Mouse (Mus musculus) heart, adult 11 months (tissue): ENCODE data around the gene Trim75.
"Not testable (repeated sequence)": the region's sequence is repeated elsewhere in the genome, so short reads cannot be mapped to it uniquely, and the experiment has no call there.

Experiments
- DNase-seq: peaks from one replicate; pipeline ENCODE4 v3.0.0; 2022

Gene Trim75

DNA sequence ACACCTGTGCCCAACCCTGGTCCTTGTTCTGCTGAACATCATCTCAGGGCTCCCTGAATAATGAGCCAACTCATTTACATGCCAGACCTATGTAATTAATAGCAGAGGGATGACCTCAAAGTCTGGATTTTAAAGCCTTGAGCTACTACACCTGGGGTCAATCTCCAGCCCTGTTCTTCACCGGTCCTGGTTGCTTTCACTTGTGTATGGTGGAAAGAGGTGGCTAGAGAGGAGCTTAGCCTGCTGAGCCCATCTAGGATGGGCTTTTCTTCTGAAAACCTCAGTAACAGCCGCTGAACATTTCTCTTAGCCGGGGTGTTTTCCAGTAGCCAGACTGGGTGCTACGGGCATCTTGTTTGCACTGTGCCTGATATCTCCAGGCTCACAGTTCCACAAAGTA, at the start of gene Trim75:
Gene Trim75, minus strand, starts transcription at position 101 of the 400 bp plus-strand sequence.
- DNase-seq = no peak

DNA sequence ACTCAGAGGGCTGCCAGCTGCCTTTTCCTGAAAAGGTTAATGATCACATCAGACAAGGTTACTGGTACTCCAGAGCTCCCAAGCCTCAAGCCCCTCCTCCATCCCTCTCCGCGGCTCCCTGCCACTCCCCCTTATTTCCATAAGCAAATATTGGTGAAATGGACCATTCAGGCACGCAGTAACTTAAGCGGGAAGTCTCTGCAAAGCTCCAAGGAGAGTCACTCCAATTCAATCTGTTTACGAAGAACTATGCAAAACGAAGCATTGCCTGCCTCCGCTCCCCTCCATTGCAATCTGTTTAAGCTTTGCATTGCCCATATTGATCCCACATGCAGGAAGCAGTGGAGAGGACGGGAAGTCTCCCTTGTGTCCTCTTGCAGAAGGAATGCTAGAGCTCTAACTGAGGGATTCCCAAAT, 49.5 kb upstream of the Trim75 start, which contains the start of gene Apela:
Gene Apela, minus strand, starts transcription at position 220 of the 417 bp plus-strand sequence.
- peak; percentile 64 for DNase-seq

DNA sequence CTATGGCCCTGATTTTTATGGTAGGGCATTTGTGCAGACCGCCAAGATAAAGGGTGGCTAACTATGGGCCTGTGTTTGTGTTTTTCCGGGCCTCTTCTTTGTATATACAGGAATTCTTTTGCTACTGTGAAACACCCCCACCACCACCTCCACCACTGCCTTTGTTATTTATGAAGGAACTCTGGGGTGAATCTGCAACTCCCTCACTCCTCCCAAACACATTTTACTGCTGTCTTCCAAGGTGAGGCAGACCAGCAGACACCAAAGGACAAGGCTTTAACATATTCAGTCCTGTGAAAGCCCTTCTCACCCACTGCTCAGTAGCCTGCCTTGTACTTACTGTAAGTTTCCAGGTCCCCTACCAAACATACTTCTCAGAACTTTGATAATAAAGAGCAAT, 46.5 kb upstream of the Trim75 start:
- peak; percentile 71 for DNase-seq

DNA sequence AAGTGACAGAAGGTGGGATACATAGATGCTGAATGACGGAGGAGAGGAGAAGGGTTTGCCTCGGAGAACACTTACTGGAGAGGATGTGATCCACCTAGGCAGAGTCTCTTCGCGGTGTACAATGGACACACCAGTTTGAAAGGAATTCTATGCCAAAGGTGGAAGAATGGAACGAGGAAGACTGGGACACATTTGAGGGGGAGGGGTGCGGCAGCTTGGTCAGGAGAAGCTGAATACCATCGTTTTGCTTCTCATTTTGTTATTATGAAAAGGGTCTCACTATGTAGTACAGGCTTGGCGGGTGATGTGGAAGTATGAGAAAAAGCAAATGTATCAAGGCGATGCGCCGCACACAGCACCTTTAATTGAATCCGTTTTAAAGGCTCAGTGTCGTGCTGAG, 45.4 kb upstream of the Trim75 start:
- DNase-seq = peak; percentile 69

DNA sequence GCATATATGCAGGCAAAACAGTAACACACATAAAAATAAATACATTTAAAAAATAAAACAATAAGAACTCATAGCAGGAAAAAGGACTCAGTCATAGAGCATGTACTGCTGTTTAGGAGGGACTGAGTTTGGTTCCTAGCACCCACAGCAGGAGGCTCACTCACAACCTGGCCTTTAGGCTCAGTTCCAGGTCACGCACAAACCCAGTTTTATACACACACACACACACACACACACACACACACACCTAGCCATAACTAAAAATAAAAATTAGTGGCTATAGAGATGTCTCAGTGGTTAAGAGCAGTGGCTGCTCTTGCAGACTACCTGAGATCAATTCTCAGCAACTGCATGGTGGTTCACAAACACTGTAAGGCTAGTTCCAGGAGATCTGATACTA, 44.5 kb upstream of the Trim75 start:
- DNase-seq = peak; percentile 51

DNA sequence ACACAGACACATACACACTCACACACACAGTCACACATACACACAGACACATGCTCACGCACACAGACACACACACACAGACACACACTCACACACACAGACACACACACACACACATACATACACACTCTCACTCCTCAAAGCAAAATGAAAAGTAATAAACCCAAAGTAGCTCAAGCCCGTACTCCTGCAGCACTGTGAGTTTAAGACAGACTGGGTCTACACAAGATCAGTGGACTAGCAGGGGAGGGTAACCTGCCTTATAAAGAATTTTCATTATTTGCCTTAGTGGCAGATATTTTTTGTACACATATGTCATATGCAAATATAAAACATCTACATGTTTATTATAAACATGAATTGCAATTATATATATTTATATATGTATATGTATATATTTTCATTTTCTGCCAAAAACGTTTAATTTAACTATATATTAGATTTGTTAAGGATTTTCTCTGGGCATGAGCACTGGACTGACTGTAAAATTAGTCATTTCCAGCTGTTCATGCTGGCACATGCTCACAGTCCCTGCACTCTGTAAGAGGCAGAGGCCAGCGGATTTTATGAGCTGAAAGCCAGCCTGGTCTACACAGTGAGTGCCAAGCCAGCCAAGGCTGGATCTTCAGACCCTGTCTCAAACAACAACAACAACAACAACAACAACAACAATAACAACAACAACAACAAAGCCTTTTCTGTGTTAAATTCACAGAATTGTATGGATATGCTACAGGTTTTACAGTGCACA, 43.3 kb upstream of the Trim75 start:
- DNase-seq = peak; percentile 35

DNA sequence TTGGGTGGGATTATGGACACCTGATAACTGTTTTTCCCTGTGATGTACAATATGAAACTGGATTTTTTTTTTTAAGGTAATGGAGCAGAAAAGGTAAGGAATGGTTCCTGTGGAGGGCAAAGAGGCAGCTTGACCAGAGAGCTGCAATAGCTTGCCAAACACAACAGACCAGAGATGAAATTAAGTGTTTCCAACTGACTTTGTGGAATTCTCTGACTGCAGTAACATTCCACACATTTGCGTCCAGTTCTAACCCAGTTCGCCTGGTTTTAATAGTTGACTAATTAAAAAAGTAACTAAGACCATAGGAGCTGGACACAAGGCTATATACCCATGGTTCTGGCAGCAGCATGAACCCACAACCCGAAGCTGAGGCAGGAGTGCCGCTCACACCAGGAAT, 42.1 kb upstream of the Trim75 start:
- DNase-seq = peak; percentile 70

DNA sequence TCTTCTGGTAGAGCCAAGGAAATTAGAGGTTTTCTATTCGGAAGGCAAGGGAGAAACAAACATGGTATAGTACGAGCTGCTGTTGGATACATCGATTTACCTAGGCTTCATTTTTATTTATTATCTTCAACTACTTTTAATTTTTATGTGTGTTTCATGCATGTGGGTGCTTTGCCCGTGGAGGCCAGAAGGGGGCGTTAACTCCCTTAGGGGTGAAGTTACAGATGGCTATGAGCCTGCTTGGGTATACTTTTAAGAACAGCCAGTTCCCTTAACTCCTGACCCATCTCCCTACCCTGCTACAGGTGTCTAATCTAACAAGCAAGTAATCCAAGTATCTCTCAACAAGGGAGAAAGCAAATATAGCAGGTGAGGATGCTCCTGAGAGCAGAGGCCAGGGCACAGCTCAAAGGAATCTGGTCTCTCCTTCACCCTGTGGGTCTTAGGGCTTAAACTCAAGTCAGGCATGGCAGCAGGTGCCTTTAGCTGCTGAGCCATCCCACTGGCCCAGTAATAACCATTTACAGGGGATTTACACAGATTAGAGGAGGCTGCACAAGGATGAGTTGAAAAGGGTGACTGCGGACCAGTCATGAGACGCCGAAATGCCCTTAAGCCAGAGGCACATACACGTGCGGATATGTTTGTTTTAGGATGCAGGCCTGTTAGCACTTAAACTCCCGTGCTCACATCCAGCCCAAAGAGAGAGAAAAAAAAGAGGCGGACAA, 41.5 kb upstream of the Trim75 start:
- peak; percentile 70 for DNase-seq

DNA sequence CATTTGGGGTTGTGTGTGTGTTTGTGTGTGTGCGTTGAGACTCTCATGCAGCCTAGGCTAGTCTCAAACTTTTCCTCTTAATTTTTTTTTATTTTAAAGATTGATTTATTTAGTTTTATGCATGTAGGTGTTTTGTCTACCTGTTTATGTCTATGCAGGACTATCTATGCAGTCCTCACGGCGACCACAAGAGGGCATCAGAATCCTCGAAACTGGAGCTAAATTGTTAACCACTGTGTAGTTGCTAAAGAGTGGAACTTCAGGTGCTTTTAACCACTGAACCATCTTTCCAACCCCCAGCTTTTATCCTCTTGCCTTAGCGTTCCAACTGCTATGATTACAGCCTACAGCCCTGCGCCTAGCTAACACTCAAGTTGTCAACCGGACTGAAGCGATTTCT, 34.9 kb upstream of the Trim75 start:
- no peak for DNase-seq

DNA sequence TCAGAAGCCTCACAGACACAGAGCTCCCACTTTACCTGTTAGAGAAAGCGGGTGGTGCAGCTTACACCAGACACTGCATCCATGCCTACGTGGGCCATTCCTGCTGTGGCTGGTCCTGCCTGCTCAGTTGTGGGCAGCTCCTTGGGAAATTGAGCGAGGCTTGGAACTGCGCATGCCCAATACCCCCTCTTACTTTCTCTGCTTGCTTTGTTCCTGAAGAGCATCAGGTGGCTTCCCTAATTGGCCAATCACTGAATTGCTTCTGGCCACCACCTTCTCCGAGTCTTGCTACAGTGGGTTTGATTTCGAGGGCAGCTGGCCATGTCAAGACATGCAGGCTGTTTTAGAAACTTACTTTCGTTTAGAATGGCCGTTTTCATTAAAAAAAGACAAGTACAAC, 30.8 kb upstream of the Trim75 start, which contains the start of the genes Trim61 and Trim60:
Gene Trim61, minus strand, starts transcription at position 101 of the 400 bp plus-strand sequence.
Gene Trim60, minus strand, starts transcription at position 162 of the 400 bp plus-strand sequence.
- no peak for DNase-seq

DNA sequence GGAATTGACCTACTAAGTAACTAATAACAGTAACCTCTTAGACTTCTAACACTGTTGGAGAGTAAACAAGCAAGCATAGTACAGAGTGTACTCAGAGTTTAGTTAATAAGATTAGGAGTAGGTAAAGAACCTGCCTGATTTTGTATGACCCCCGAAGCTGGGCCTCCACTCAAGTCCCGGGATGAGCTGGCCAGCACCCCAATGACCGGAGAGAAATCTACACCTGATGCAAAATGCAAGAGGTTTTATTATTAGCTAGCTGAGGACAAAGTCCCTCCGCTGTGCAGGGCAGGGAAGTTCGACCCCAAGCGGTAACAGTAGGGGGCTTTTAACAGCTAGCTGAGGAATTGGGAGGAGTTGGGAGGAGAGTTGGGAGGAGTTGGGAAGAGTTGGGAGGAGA, 20.0 kb upstream of the Trim75 start:
- DNase-seq = not testable (repeated sequence)

DNA sequence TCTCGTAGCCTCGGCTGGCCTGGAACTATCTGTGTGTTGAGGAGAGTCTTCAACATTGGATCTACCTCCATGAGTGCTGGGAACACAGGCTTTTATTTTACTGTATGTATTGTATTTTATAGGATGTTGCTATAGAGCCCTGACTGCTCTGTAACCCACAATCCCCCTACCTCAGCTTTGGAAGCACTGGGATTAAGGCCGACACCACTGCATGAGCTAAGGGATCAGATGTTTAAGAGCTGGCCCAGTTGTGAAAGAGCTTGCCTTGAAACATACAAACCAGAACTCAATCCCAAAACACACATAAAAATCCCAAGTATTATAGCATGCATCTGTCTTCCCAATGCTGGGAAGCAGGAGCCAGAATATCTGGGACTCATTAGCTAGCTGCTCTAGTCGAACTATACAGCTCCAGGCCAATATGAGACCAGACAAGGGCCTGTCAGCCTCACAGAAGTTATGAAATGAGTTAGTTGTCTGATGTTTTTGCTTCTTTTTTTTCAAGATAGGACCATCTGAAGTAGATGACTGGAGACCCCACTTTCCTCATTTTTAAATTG, 11.3 kb upstream of the Trim75 start:
- peak; percentile 39 for DNase-seq

DNA sequence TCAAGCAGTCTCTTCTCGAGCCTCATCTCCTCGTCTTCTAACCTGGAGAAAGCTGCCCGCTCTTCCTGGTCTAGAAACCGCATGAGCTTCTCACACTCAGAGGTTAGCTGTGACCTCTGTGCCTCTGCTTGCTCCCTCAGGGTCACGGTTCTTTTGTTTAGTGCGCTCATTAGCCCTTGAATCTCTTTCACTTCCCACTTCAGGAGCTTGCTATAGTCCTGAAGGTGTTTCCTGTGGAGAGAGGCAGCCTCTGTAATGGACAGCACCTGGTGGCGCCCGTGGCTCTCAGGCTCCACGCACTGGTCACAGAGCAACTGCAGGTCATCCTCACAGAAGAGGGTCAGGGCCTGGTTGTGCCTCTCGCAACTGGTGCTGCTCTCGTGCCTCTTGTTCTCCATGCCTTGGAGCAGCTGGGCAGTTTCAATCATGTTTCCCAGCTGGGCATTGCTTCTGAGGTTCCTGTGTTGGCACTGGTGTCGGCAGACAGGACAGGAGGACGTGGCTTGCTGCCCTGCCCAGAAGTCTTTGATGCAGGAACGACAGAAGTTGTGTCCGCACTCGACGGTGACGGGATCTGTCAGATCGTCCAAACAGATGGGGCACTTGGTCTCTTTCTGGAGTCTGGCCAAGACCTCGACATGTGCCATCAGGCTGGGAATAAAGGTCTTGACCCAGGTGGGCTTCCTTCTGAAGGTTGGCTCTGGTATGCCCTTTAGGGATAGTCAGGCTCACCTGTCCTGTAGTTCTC, 4.3 kb downstream of the Trim75 start:
- peak; percentile 85 for DNase-seq

DNA sequence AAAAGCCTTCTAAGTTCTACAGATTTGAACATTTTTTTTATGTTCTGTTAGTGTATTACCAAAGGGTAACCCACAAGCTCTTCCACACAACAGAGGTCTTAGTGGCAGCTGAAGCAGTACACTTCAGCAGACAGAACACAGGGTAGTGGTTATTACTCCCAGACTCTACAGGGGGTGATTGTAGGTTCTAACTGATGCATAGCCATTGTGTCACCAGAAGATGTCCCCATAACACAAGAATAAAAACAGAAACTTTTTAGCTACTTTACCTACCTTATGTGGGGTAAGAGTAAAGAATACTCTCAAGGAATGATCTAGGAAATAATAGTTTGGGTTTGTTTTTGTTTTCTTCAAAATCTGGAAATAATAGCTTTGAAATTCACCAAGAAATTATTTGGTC, 24.8 kb downstream of the Trim75 start:
- DNase-seq = no peak

DNA sequence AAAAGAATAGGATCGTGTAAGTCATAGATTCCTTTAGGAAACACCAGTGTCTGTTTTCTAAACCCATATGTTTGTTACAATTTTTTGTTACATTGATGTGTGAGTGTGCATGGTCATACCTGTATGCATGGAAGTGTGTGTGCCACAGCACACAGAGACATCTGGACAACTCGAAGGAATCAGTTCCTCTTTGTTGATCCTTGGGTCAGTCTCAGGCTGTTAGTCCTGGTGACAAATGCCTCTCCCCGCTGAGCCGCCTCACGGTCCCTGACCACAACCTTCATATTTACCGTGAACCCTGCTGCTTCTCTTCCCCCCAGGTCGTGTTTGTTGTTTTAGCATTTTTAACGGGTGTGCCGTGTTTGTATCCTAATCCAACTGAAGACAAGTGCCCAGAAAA, 28.6 kb downstream of the Trim75 start:
- DNase-seq = no peak

DNA sequence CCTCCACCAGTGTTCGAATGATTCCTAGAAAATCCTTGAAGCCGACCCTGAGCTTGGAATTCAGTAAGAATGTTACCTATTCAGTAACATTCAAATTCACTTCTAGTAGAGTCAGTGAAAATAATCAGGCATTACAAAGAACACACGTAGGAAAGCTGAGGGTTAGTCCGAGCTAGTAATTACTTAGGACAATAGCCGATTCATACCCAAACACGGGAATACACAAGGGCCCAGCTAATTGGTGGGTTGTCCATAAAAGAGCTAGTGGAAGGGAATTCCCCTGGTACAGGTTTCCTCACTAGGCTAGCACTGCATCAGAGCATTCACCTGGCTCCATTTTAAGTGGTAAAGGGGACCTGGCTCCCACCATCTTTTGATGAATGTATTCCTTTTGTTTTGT, 35.5 kb downstream of the Trim75 start:
- no peak for DNase-seq

DNA sequence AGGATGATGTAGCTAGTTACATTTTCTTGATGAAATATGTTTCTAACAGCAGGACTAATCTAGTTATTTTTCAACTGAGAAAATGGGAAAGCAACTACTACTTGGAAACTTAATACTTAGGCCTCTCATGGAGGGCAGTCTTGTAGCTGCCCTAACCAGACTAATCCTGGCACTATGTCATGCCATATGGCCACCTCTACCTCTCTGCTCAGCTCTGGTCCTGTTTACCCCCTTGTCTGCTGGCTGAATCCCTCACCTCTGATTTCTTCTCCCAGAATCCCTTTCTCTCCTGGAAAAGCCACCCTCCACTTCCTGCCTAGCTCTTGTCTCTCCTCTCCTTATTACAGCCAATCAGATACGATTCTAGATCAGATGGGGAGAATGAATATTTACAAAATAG, 39.3 kb downstream of the Trim75 start:
- DNase-seq = no peak

DNA sequence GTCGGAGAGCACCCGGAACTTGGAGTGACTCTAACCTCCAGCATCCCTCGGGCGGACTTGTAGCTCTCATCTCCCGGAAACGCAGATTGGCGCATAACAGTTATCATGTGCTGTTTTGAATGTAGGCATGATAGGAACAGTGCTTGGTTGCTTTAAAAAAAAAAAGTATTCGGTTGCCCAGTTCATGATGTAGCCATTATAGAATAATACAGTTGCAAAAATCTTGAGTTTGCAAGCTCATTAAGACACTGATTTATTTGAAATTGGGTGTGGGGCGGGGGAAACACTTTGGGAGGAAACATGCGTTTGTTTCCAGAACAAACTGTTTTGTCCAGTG, 40.0 kb downstream of the Trim75 start:
- no peak for DNase-seq

DNA sequence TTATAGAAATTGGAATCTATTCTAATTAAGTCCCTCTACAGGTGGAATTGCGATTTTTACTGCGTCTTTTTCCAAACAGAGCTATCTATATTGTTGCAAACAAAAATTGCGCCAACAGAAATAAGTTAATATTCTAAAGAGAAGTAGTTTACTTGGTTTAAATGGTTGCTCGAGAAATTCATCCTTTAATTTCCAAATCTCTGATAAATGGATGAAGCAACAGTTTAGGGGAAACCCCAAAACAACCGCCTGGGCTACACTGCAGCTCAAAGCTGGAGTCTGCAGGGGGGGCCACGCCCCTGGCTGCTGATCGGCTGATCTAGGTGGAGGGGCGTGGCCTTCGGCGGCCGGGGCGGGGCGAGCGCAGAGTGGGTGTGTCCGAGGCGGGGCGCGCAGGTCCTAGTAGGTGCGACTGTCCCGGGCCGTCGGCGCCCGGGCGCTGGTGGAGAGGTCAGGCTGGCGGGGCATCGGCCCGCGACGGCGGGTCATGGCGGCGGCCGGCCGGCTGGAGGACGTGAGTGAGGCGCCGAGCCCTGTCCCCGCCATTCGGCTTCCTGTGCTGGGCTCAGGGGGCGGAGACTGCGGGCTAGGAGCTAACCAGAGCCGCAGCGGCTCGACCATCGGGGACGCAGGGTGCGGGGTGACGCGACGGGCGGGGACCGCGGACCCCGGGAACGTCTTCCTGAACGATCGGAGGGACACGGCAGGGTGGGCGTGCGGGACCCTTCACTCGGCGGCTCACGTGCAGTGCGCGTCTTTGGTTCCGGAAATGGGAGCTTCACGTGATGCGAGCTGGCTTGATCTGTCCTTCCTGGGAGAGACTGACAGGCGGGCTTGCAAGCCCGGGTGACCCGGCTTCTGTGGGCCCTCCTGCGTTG, 40.6 kb downstream of the Trim75 start, which contains the start of gene Tmem192:
Gene Tmem192, plus strand, starts transcription at position 366 of the 878 bp plus-strand sequence.
- DNase-seq = peak; percentile 100

DNA sequence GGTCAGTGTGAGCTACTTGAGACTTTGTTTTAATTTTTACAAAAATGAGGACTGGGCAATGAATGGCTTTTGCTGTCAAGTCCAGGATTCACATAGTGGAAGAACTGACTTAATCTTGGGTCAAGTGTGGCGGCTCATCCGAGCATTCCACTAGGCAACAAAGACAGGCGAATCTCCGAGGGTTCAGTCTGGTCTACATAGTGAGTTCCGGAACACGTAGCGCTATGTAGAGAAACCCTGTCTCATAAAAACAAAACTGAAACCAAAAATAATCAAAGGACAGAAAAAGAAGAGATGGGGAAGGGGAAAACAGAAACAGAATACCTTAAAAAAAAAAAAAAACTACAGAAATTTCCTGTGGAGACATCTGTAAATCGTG, 41.2 kb downstream of the Trim75 start:
- no peak for DNase-seq

DNA sequence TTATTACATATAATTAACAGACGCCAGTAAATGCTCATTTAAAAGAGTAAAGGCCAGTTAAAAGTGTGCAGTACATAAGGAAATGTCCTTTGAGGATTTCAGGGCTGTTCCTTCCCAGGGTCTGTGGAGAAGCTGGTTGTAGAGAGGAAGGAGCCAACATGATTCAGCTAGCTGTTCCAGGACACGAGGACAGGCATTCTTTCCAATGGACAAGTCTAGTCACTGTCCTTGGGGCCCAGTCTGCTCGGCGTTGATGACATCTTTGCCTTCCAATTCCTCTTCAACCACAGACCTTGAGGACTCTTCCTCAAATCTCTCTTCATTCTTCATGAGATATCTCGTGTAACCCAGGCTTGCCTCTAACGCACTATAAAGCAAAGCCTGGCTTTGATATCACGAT, 42.0 kb downstream of the Trim75 start:
- DNase-seq = no peak

DNA sequence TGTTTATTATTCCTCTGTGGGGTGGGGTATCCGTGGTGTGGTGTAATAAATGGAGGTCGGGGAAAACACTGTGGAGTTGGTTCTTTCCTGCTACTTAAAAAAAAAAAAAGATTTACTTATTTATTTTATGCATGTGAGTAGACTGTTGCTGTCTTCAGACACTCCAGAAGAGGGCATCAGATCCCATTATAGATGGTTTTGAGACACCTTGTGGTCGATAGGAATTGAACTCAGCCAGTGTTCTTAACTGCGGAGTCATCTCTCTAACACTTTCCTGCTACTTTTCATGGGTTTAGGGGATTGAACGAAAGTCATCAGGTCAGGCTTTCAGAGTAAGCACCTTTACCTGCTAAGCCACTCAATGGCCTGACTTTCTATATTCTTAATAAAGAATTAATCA, 42.8 kb downstream of the Trim75 start:
- no peak for DNase-seq
